Mouse (Mus musculus) layer of hippocampus, adult 9-10 months (tissue): ENCODE data around the gene Fabp3.

Experiments
- DNase-seq: peaks from one replicate; pipeline ENCODE4 v3.0.0; 2022; ENCODE audit warnings: low spot score

The Fabp3 gene

GRCm38 (mm10) chr4:130327366-130327765, 19.0 kb downstream of the Fabp3 start:
- no peak for DNase-seq

GRCm38 (mm10) chr4:130335867-130336266, 27.5 kb downstream of the Fabp3 start:
- DNase-seq = no peak

GRCm38 (mm10) chr4:130341691-130342090, 33.3 kb downstream of the Fabp3 start:
- no peak for DNase-seq

GRCm38 (mm10) chr4:130349666-130350065, 41.3 kb downstream of the Fabp3 start:
- DNase-seq = no peak

DNA sequence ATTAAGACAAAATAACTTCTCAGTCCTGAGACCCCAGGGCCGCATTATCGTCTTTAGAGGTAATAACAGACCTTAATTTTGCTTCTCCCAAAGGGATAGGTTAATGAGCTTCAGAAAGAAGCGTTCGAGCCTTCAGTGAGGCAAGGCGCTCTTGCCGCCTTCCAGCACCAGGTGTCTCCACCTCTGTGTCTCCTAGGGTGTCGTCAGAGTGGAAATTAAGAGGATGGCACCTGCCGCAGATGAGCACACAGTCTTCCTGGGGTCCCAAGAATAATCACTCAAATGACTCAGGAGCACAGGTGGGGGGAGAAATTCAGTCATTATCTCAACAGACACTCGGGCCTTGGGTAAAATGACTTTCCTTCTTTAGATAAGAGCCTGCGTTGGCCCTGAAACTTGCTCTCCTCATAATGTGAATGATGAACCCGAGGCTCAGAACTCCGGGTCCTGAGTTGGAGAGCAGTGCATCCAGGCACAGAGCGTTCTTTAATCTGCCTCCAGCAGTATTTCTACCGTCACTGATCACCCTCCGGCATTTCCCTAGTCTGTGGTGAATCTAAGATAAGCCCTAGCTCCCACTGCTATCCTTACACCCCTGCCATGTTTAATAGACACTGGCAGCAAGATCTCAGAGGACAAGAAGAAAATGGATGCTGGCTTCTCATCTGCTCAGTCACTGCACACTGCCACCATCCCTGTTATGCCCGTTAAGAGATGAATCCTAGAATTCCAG, 42.5 kb downstream of the Fabp3 start:
- no peak for DNase-seq

DNA sequence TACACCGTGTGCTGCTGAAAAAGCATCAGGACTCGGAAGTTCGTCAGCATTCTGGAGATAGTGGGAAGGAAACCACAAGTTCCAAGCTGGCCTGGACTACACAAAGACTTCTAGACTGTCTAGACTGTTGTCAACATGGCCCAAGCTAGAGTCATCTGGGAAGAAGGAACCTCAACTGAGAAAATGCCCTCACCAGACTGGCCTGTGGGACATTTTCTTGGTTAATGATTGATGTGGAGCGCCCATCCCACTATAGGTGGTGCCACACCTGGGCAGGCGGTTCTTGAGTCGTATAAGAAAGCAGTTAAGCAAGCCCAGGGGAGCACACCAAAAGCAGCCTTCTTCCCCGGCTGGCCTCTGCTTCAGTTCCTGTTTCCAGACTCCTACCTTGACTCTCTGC, 44.2 kb downstream of the Fabp3 start:
- DNase-seq = no peak

- no peak for DNase-seq
These were observed 49.6 kb downstream of the Fabp3 start for GRCm38 (mm10) chr4:130357946-130358345.

- DNase-seq = peak; percentile 99
These were observed 51.3 kb downstream of the Fabp3 start, which contains the start of the genes Zcchc17 and Snrnp40 for GRCm38 (mm10) chr4:130359486-130360237. Gene Zcchc17, minus strand, starts transcription at chr4:130359943. Gene Snrnp40, plus strand, starts transcription at chr4:130360132.

GRCm38 (mm10) chr4:130360238-130360590, 51.8 kb downstream of the Fabp3 start:
- DNase-seq = no peak
